Comparison of ENCODE assay signal across 8 mouse cellular contexts in the genomic region with DNA sequence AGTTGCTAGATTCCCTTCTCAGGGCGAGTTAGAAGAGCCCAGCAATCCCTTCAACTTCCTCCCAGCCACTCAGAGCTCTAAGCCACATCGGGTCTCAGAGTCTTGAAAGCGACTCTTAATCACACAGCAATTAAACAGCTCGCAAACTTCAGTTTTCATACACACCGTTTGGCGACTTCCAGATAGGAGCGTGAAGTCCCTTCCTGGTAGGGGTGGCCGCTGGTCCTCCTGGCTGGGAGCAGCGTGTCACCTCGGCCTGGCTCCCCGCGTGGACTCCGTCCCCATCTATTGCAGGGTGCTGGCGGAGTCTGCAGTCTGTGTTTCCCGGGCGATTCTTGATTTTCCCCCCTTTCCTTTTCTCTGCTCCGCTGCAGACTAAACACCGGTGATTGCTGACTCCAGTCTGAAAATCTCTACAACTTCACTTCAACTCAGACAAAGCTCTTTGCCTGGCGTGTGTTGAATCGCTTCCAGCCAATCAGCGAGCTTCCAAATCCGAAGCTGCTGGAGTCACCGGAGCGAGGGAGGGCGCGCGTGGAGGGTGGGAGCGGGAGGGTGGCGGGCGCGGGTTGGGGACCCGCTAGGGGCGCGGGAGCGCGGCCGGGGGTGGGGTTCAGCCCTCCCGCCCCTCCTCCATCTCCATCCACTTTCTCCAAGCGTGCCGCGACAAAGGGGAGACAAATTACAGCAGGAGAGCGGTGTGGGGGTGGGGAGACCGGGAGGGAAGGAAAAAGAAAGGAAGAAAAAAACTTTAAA. TPM values are rescaled to one million over a fixed set of nuclear protein-coding genes. Genes with fewer than 3 reads are reported as not detected.
DNase-seq lines count a peak whose midpoint lies in the region; ATAC-seq and TF ChIP-seq lines count a peak whose summit lies in the region.

Gene Pcdh18 (minus strand): TSS at position 456 of the 756 bp plus-strand sequence.

- no peak for TF ChIP-seq EP300 in lung, postnatal 0 days (IDR thresholded peaks at IDR 0.05)

- peaks cover 30% of the 10 kb centered on the region for H3K4me1 ChIP-seq in forebrain, embryonic 16.5 days (replicated peaks; ENCODE audit: control insufficient read depth, insufficient read depth, low read length)
- no peaks in the 10 kb centered on the region for H3K4me1 ChIP-seq in lung, postnatal 0 days (ENCODE audit: insufficient read depth, low read depth, low read length)

- intact Hi-C loops in heart, postnatal 25 days (cut with DNase I), result loop anchor here (2.0 to 10.0 kb wide), 5 partner anchors 112 to 320 kb away; no protein-coding TSS in a partner anchor

- H3K4me2 ChIP-seq in forebrain, embryonic 16.5 days (ENCODE audit: low read length), result peak within 1 kb of the TSS; percentile 75
- peak within 1 kb of the TSS; percentile 75 for H3K4me2 ChIP-seq in lung, postnatal 0 days (replicated peaks; ENCODE audit: low read depth, low read length)

- ATAC-seq in forebrain, embryonic 16.5 days, result peak; percentile 90
- peak; percentile 86 for ATAC-seq in lung, postnatal 0 days

- no peaks in the 10 kb centered on the region for H3K27me3 ChIP-seq in forebrain, embryonic 16.5 days (replicated peaks; ENCODE audit: control insufficient read depth, insufficient read depth, low read length)
- H3K27me3 ChIP-seq in lung, postnatal 0 days (replicated peaks; ENCODE audit: insufficient read depth, low read length), result no peaks in the 10 kb centered on the region

- DNase-seq in ES-CJ7 (ENCODE audit: low read depth, low spot score), result peak; percentile 77
- peak; percentile 5 for DNase-seq in cerebellum, adult 11 months
- DNase-seq in heart, postnatal 25 days (ENCODE audit: low spot score), result peak; percentile 67
- DNase-seq in layer of hippocampus, postnatal 10 days (ENCODE audit: low spot score in 2 of 2), result peak; percentile 52 to 73
- DNase-seq in lung, postnatal 0 days (ENCODE audit: low spot score), result peak; percentile 84
- DNase-seq in right cerebral cortex, adult 2 months (ENCODE audit: low spot score in 2 of 2), result peak; percentile 70 to 75
- no peak for DNase-seq in T-cell, adult 2 months (ENCODE audit: low spot score)

- H3K9me3 ChIP-seq in forebrain, embryonic 16.5 days (ENCODE audit: control insufficient read depth, low read length), result no peaks in the 10 kb centered on the region
- no peaks in the 10 kb centered on the region for H3K9me3 ChIP-seq in lung, postnatal 0 days (ENCODE audit: low read length)

- H3K9ac ChIP-seq in forebrain, embryonic 16.5 days (replicated peaks; ENCODE audit: low read depth, low read length), result peak within 1 kb of the TSS; percentile 69
- peak within 1 kb of the TSS; percentile 17 for H3K9ac ChIP-seq in lung, postnatal 0 days (replicated peaks; ENCODE audit: low read depth)

- peak; percentile 30; the same call in 1 of the 2 replicates for TF ChIP-seq CTCF in lung, postnatal 0 days (IDR thresholded peaks at IDR 0.05)

- under 1% methylated on average over 43 of the region's 43 CpGs for WGBS in forebrain, embryonic 16.5 days
- WGBS in lung, postnatal 0 days, result under 1% methylated on average over 40 of the region's 43 CpGs

- H3K4me3 ChIP-seq in forebrain, embryonic 16.5 days (replicated peaks; ENCODE audit: low read length), result peak within 1 kb of the TSS; percentile 76
- H3K4me3 ChIP-seq in lung, postnatal 0 days (ENCODE audit: low read depth, low read length), result peak within 1 kb of the TSS; percentile 47

- H3K27ac ChIP-seq in forebrain, embryonic 16.5 days (ENCODE audit: low read length), result peak within 1 kb of the TSS; percentile 89
- peak within 1 kb of the TSS; percentile 57 for H3K27ac ChIP-seq in lung, postnatal 0 days (ENCODE audit: low read length)

- H3K36me3 ChIP-seq in forebrain, embryonic 16.5 days (ENCODE audit: control insufficient read depth, insufficient read depth), result no peaks in the 10 kb centered on the region
- no peaks in the 10 kb centered on the region for H3K36me3 ChIP-seq in lung, postnatal 0 days (ENCODE audit: insufficient read depth, low read length)

RNA-seq across cellular contexts. Expression of gene Pcdh18, which starts in this region (rescaled TPM):
- polyA plus RNA-seq in forebrain, embryonic 16.5 days (2015; fragmentation: Nextera tagmentation; extraction: Ambion mirVana), result 21.6 and 27.2 TPM in 2 replicates
- total RNA-seq in heart, postnatal 25 days (2021), result 1 to 10 TPM; 6.1 to 7.4 TPM
- 10 to 100 TPM; 11.4 to 11.8 TPM for total RNA-seq in layer of hippocampus, postnatal 10 days (2021)
- polyA plus RNA-seq in lung, postnatal 0 days (2015; fragmentation: Nextera tagmentation; extraction: Ambion mirVana), result 25.6 and 33.0 TPM in 2 replicates
